Mouse (Mus musculus): ENCODE data around the gene Cpt1a.

Gene Cpt1a

DNA sequence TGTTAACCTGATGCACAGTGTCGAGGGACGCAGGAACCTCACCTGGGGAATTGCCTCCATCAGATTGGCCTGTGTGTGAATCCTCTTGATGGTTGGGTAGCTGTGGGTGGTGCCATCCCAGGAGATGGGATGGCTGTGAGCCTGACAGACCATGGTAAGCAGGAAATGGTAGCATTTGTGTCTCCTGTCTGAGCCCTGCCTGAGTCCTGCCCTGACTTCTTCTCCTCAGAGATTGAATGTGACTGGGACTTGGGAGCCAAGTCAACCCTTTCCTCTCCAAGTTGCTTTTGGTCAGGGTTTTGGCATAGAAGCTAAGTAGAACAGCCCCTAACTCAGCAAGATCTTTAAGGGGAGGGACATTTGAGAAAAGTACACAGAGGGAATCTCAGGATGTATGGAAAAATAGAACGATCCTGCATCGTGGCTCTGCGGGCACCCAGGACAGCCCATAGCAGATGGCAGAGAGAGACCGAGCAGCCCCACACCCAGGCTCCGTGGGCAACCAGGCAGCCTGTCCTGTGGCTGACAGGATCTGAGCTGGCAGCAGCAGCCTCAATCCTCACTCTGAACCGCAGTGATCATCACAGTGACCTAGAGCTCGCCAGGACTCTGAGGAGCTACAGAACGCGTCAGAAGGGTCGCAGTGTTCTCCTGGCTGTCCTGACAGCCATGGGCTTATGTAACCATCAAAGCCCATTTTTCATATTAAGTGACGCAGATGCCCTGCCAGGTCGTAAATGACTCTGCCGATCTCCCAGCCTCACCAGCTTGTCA lies 106.1 kb downstream of the Cpt1a start:
- no peak for DNase-seq (ENCODE audit: low spot score in 2 of 2)

DNA sequence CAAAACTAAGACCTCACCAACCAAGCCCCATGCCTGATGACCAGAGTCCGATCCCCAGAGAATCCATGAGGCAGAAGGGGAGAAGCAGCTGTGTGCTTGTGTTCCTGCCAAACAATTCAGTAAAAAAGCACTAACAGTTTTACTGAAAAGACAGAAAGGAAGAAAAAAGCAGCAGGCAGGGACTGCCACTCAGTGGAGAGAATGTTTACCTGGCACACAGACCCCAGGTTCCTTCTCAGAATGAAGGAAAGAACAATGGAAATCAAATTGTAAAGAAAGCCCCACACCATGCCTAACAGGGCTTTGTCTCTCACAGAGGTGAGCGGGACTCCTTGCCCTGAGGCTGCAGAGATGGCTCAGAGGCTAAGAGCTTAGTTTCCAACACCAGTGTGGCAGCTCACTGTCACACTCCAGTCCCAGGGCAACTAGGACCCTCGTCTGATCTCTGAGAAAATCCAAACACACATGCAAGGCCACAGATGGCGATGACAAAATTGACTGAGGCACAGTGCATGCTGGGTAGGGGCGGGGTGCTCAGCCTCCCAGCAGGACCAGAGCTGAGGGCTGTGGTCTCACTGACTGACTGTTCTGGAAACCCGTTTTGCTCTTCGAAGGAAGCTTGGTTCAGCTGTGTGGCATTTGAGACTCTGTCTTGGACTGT lies 107.2 kb downstream of the Cpt1a start:
- DNase-seq (ENCODE audit: low spot score in 2 of 2) = no peak

DNA sequence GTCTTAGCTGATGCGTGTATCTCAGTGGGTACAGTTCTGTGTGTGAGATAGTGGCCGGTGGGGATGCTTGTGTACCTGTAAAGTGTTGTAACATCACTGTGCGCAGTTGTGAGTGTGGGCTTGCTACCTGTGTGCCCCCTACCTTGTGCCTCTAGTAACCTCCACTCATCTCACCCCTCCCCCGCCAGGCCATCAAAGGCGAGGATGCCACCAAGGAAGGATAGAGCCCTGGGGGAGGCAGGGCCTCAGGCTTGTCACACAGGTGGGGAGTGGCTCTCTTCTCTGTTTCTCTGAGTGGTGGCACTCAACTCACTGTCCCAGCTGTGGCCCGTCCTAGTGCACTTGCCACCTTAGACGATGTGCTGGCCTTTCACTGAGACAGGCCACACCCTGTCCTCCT lies 108.9 kb downstream of the Cpt1a start:
- DNase-seq (ENCODE audit: low spot score in 2 of 2) = no peak

DNA sequence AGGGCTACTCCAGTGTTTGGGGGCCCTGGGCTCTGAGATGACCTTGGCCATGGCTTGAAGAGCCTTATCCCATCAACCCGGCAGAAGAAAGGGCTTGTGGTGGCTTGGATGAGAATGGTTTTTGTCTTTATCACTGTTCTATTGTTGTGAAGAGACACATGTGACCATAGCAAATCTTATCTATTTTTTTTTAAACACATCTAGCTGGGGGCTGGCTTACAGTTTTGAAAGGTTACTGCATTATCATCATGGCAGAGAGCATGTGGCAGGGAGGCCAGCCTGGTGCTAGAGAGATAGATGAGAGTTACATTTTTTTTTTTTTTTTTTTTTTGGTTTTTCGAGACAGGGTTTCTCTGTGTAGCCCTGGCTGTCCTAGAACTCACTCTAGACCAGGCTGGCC lies 109.8 kb downstream of the Cpt1a start:
- DNase-seq (ENCODE audit: low spot score in 2 of 2) = no peak

DNA sequence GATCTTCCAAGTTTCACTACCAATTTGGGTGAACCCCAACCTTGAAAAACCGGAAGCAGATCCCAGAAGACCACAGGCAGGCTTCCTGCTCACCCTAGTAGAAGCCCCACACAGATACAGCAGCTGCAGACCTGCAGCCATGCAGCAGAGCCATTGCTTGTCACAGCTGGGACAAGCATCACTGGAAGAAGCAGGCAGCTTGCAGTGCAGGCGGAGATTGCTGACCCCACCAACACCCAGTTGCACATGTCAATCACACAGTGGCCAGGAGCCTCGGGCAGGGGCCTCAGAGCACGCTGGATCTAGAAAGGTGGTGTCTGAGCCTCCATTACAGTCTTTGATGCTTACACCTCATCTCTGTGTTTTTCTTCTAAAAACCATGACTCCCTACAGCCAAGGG lies 112.0 kb downstream of the Cpt1a start:
- no peak for DNase-seq (ENCODE audit: low spot score in 2 of 2)

DNA sequence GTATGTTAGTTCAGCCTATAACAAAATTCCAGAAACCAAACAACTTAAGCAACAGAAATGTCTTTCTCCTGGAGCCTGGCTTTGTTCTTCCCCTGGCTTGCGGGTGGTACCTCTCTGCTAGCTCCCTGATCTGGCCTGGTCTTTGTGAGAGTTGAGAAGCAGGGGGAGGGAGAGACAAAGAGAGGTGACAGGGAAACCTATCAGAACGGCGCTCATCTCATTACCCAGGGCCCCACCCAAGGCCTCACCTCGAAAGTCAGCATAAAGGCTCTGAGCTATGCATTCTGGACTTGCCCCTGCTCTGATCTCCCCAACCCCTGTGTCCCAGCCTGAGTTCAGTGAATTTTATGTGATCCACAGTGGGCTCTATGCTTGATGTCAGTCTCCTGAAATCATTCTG lies 112.5 kb downstream of the Cpt1a start:
- no peak for DNase-seq (ENCODE audit: low spot score in 2 of 2)
